Mouse (Mus musculus) lung, embryonic 16.5 days (tissue): Measurements from ENCODE around the gene Rhob. TPM values are rescaled to one million over a fixed set of nuclear protein-coding genes. Genes with fewer than 3 reads are reported as not detected.

ENCODE experiments used
- ATAC-seq: fragments of 200-750 bp; cut with Nextera tagmentation; 2 replicates; pipeline ENCODE4 v1.8.0; 2017; ENCODE audit warnings: low read depth, mild to moderate bottlenecking, moderate library complexity
- H3K27ac ChIP-seq: fragments of 300-500 bp; sonication (generic); 2 replicates; pipeline ENCODE4 v1.5.1; 2014; ENCODE audit warnings: mild to moderate bottlenecking, control low read depth, low read length
- H3K27me3 ChIP-seq: fragments of 300-500 bp; sonication (generic); 2 replicates; pipeline ENCODE4 v1.6.1; 2014; ENCODE audit warnings: low read depth, low read length, mixed read lengths; ENCODE audit not compliant: control insufficient read depth, insufficient read depth
- H3K36me3 ChIP-seq: fragments of 300-500 bp; sonication (generic); 2 replicates; pipeline ENCODE4 v1.6.1; 2014; ENCODE audit warnings: low read length; ENCODE audit not compliant: control insufficient read depth, insufficient read depth
- H3K4me1 ChIP-seq: fragments of 300-500 bp; sonication (generic); replicated peaks from 2 replicates; pipeline ENCODE4 v1.6.1; 2014; ENCODE audit warnings: low read length, mixed read lengths; ENCODE audit not compliant: control insufficient read depth, insufficient read depth
- H3K4me2 ChIP-seq: fragments of 300-500 bp; sonication (generic); 2 replicates; pipeline ENCODE4 v1.6.1; 2014; ENCODE audit warnings: low read depth, low read length, control low read depth
- H3K4me3 ChIP-seq: fragments of 300-500 bp; sonication (generic); 2 replicates; pipeline ENCODE4 v1.5.1; 2014; ENCODE audit warnings: mild to moderate bottlenecking, low read length, control low read depth
- H3K9ac ChIP-seq: fragments of 300-500 bp; sonication (generic); 2 replicates; pipeline ENCODE4 v1.6.1; 2014; ENCODE audit warnings: low read length, control low read depth
- H3K9me3 ChIP-seq: fragments of 300-500 bp; sonication (generic); 2 replicates; pipeline ENCODE4 v1.6.1; 2016; ENCODE audit warnings: low read length; ENCODE audit not compliant: control insufficient read depth
- WGBS: fragments of 180-500 bp; shearing (Covaris S2); extraction: QIAGEN DNeasy Blood & Tissue Kit; methylation state at CpG from one replicate; pipeline ENCODE4 v1.1.7; 2014; 5-methylcytosine and 5-hydroxymethylcytosine counted together
- polyA plus RNA-seq: library from polyadenylated mRNA; unstranded; fragments of >200 nt; fragmentation: Nextera tagmentation; extraction: Ambion mirVana; gene quantifications from 2 replicates; pipeline ENCODE4 v1.2.1, GENCODE M21; 2015

The Rhob gene
- polyA plus RNA-seq, 1 experiment from 2014 or later = 47.8 TPM

- H3K27me3 ChIP-seq = no peaks in the 10 kb centered on the region
- ATAC-seq = no peak
- WGBS = 3% methylated on average over 13 of the region's 13 CpGs
- peak overlapping the region; percentile 97 for H3K9ac ChIP-seq
- no peaks in the 10 kb centered on the region for H3K36me3 ChIP-seq
- no peaks in the 10 kb centered on the region for H3K9me3 ChIP-seq
- H3K4me1 ChIP-seq = peaks cover 30% of the 10 kb centered on the region
- peak overlapping the region; percentile 78 for H3K4me2 ChIP-seq
- peak overlapping the region; percentile 75 for H3K4me3 ChIP-seq
- H3K27ac ChIP-seq = peak overlapping the region; percentile 99
These were observed 1.2 kb downstream of the Rhob start for GRCm38 (mm10) chr12:8498591-8499000.

GRCm38 (mm10) chr12:8498148-8498571 lies 1.6 kb downstream of the Rhob start:
- ATAC-seq = no peak
- H3K4me2 ChIP-seq = peak overlapping the region; percentile 78
- no peaks in the 10 kb centered on the region for H3K36me3 ChIP-seq
- H3K4me1 ChIP-seq = peaks cover 30% of the 10 kb centered on the region
- peak overlapping the region; percentile 75 for H3K4me3 ChIP-seq
- no peaks in the 10 kb centered on the region for H3K27me3 ChIP-seq
- H3K9me3 ChIP-seq = no peaks in the 10 kb centered on the region
- WGBS = 6% methylated on average over 8 of the region's 8 CpGs
- peak overlapping the region; percentile 97 for H3K9ac ChIP-seq
- peak overlapping the region; percentile 99 for H3K27ac ChIP-seq

- Histone ChIP-seq H3K4me3 (peak overlapping the region; percentile 75), H3K9me3 (no peaks in the 10 kb centered on the region), H3K27me3 (no peaks in the 10 kb centered on the region), H3K27ac (peak overlapping the region; percentile 96), H3K4me2 (peak overlapping the region; percentile 78), H3K9ac (peak overlapping the region; percentile 97), H3K36me3 (no peaks in the 10 kb centered on the region), H3K4me1 (peaks cover 30% of the 10 kb centered on the region)
- 5% methylated on average over 2 of the region's 2 CpGs for WGBS
- ATAC-seq = no peak
These were observed 2.5 kb downstream of the Rhob start for GRCm38 (mm10) chr12:8497314-8497706.

- Histone ChIP-seq H3K4me3 (peak overlapping the region; percentile 75), H3K9me3 (no peaks in the 10 kb centered on the region), H3K36me3 (no peaks in the 10 kb centered on the region), H3K9ac (peak overlapping the region; percentile 42), H3K27me3 (no peaks in the 10 kb centered on the region), H3K4me2 (peak overlapping the region; percentile 78), H3K4me1 (peaks cover 34% of the 10 kb centered on the region), H3K27ac (peak overlapping the region; percentile 96)
- WGBS = 40% methylated on average over 2 of the region's 2 CpGs
- ATAC-seq = no peak
These were observed 3.0 kb downstream of the Rhob start for GRCm38 (mm10) chr12:8496679-8497313.

GRCm38 (mm10) chr12:8495881-8496678 lies 3.7 kb downstream of the Rhob start:
- Histone ChIP-seq H3K4me1 (peaks cover 34% of the 10 kb centered on the region), H3K4me2 (peak overlapping the region; percentile 78), H3K27me3 (no peaks in the 10 kb centered on the region), H3K27ac (peak overlapping the region; percentile 96), H3K4me3 (peak overlapping the region; percentile 75), H3K9ac (peak overlapping the region; percentile 42), H3K36me3 (no peaks in the 10 kb centered on the region), H3K9me3 (no peaks in the 10 kb centered on the region)
- no peak for ATAC-seq
- WGBS = 6% methylated on average over 15 of the region's 15 CpGs

- Histone ChIP-seq H3K36me3 (no peaks in the 10 kb centered on the region), H3K27ac (no peak overlapping the region), H3K9me3 (no peaks in the 10 kb centered on the region), H3K27me3 (no peaks in the 10 kb centered on the region), H3K4me2 (no peak overlapping the region), H3K9ac (no peak overlapping the region), H3K4me3 (no peak overlapping the region), H3K4me1 (peaks cover 29% of the 10 kb centered on the region)
- WGBS = 52% methylated on average over 3 of the region's 3 CpGs
- no peak for ATAC-seq
These were observed 5.1 kb downstream of the Rhob start for GRCm38 (mm10) chr12:8494675-8495074.

GRCm38 (mm10) chr12:8493386-8493785 lies 6.4 kb downstream of the Rhob start:
- no peak overlapping the region for H3K9ac ChIP-seq
- H3K9me3 ChIP-seq = no peaks in the 10 kb centered on the region
- peaks cover 36% of the 10 kb centered on the region for H3K4me1 ChIP-seq
- no peak overlapping the region for H3K4me2 ChIP-seq
- ATAC-seq = no peak
- WGBS = 52% methylated on average over 3 of the region's 3 CpGs
- H3K27ac ChIP-seq = no peak overlapping the region
- H3K36me3 ChIP-seq = no peaks in the 10 kb centered on the region
- no peak overlapping the region for H3K4me3 ChIP-seq
- no peaks in the 10 kb centered on the region for H3K27me3 ChIP-seq

- H3K4me1 ChIP-seq = peaks cover 28% of the 10 kb centered on the region
- 15% methylated on average over 4 of the region's 4 CpGs for WGBS
- no peak overlapping the region for H3K9ac ChIP-seq
- H3K27ac ChIP-seq = 0 out of 2 replicates have a peak overlapping the region, but pooled peaks have one; percentile 5
- H3K36me3 ChIP-seq = no peaks in the 10 kb centered on the region
- no peaks in the 10 kb centered on the region for H3K9me3 ChIP-seq
- H3K4me2 ChIP-seq = no peak overlapping the region
- H3K4me3 ChIP-seq = no peak overlapping the region
- no peak for ATAC-seq
- no peaks in the 10 kb centered on the region for H3K27me3 ChIP-seq
These were observed 10.7 kb downstream of the Rhob start for GRCm38 (mm10) chr12:8489098-8489497.

GRCm38 (mm10) chr12:8488652-8488980 lies 11.2 kb downstream of the Rhob start:
- 66% methylated on average over 4 of the region's 4 CpGs for WGBS

More at GRCm38 (mm10) chr12:8488652-8488980, 11.2 kb downstream of the Rhob start:
- no peak overlapping the region for H3K9ac ChIP-seq
- no peaks in the 10 kb centered on the region for H3K9me3 ChIP-seq
- H3K4me3 ChIP-seq = no peak overlapping the region
- H3K27ac ChIP-seq = peak overlapping the region; percentile 4; the same call in 1 of the 2 replicates
- ATAC-seq = 0 out of 2 replicates have a peak, but pooled peaks have one; percentile 9
- H3K4me1 ChIP-seq = peaks cover 28% of the 10 kb centered on the region
- no peaks in the 10 kb centered on the region for H3K27me3 ChIP-seq
- no peaks in the 10 kb centered on the region for H3K36me3 ChIP-seq
- H3K4me2 ChIP-seq = no peak overlapping the region
